Mouse (Mus musculus) liver, embryonic 13.5 days (tissue): Measurements from ENCODE around the gene Nrn1l. TPM values are rescaled to one million over a fixed set of nuclear protein-coding genes. Genes with fewer than 3 reads are reported as not detected.
A peak's percentile ranks its signal among the peaks of the same experiment; 100 is the strongest.

ENCODE experiments used
- ATAC-seq: fragments of 200-750 bp; cut with Nextera tagmentation; 2 replicates; pipeline ENCODE4 v1.8.0; 2017; ENCODE audit warnings: low read depth, mild to moderate bottlenecking, moderate number of reproducible peaks, moderate library complexity
- DNase-seq: peaks from one replicate; pipeline ENCODE4 v3.0.0; 2022
- H3K27ac ChIP-seq: fragments of 300-500 bp; sonication (generic); 2 replicates; pipeline ENCODE4 v1.5.1; 2015; ENCODE audit warnings: moderate library complexity, mild to moderate bottlenecking, inconsistent platforms
- H3K27me3 ChIP-seq: fragments of 300-500 bp; sonication (generic); 2 replicates; pipeline ENCODE4 v1.6.1; 2015; ENCODE audit warnings: mild to moderate bottlenecking, inconsistent platforms
- H3K36me3 ChIP-seq: fragments of 300-500 bp; sonication (generic); 2 replicates; pipeline ENCODE4 v1.6.1; 2015; ENCODE audit warnings: mild to moderate bottlenecking, inconsistent platforms
- H3K4me1 ChIP-seq: fragments of 300-500 bp; sonication (generic); replicated peaks from 2 replicates; pipeline ENCODE4 v1.6.1; 2015; ENCODE audit warnings: inconsistent platforms
- H3K4me2 ChIP-seq: fragments of 300-500 bp; sonication (generic); 2 replicates; pipeline ENCODE4 v1.6.1; 2015; ENCODE audit warnings: inconsistent platforms, mild to moderate bottlenecking, moderate library complexity
- H3K4me3 ChIP-seq: fragments of 300-500 bp; sonication (generic); replicated peaks from 2 replicates; pipeline ENCODE4 v1.5.1; 2015; ENCODE audit warnings: mild to moderate bottlenecking, inconsistent platforms
- H3K9ac ChIP-seq: fragments of 300-500 bp; sonication (generic); 2 replicates; pipeline ENCODE4 v1.6.1; 2015; ENCODE audit warnings: mild to moderate bottlenecking, inconsistent platforms
- H3K9me3 ChIP-seq: fragments of 300-500 bp; sonication (generic); replicated peaks from 2 replicates; pipeline ENCODE4 v1.6.1; 2016; ENCODE audit warnings: inconsistent platforms
- WGBS: fragments of 180-500 bp; shearing (Covaris S2); methylation state at CpG from one replicate; pipeline ENCODE4 v1.1.7; 2015; ENCODE audit not compliant: insufficient replicate concordance; 5-methylcytosine and 5-hydroxymethylcytosine counted together
- polyA plus RNA-seq: library from polyadenylated mRNA; unstranded; fragments of >200 nt; fragmentation: Nextera tagmentation; extraction: Ambion mirVana; gene quantifications from 2 replicates; pipeline ENCODE4 v1.2.1, GENCODE M21; 2015

Gene Nrn1l
- polyA plus RNA-seq, 1 experiment from 2014 or later = not detected

DNA sequence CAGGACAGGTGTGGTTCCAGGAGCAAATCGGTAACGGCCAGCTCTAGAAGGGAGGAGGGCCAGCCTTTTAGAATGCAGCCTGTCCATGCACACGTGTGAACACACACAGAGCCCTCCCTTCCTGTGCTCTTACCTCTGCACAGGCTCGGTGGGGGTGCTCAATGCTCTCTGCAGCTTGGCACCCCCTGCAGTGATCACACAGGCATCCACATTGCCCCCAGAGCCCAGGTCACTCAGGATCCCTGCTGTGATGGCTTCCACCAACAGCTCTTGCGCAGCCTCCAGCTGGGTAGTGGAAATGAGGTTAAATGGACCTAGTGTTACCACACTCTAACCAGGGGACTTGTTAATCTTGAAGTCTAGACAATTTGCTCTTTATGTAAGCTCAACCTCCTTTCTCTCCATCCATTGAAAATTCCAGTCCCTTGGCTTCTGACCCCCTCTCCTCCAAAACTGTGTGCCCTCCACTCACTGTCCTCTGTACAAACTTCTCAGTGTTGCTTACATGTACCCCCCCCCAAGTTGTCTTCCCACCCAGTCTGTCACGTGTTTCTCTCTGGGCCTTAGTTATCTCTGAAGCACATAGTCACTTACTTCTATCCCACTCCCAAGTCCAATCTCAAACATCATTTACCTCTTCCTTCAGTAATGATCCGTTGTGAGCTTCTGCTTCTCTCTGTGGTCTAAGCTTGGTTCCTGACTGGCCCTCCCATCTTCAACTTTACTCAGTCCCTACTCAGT, 42.7 kb downstream of the Nrn1l start:
- H3K4me2 ChIP-seq = peak overlapping the region; percentile 94
- DNase-seq = no peak
- peak overlapping the region; percentile 80 for H3K4me3 ChIP-seq
- H3K27me3 ChIP-seq = no peaks in the 10 kb centered on the region
- peak overlapping the region; percentile 85 for H3K9ac ChIP-seq
- no peaks in the 10 kb centered on the region for H3K9me3 ChIP-seq
- H3K36me3 ChIP-seq = peaks cover 18% of the 10 kb centered on the region
- H3K4me1 ChIP-seq = peaks cover 40% of the 10 kb centered on the region
- 17% methylated on average over 7 of the region's 7 CpGs for WGBS
- H3K27ac ChIP-seq = peak overlapping the region; percentile 78
- ATAC-seq = no peak

DNA sequence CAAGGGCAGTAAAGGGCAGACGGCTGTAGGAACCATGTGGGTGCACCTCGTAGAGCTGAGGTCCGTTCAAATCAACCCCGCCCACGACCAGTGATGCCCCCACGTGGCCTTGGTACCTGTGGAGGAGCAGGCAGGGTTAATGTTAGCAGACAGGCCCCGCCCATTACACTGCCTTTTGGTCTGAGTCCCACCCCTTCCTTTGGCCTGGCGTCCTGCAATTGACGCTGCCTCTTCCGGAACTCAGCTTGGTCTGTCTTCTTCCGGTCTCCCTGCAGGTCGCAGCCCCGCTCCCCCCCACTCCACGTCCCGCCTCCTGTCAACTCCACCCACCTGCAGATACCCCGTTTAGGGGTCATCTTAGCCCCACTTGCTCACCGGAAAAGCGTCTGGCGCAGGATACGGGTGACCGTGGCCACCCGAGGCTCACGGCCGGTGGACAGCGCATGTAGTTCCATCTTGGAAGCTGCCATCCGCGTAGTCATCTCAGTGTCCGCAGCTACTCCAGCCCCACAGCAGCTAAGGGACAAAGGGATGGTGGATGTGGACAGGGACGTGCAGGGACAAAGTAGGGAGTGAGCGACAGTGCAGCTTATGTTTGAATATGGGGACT, 43.6 kb downstream of the Nrn1l start:
- peak overlapping the region; percentile 85 for H3K27ac ChIP-seq
- no peaks in the 10 kb centered on the region for H3K9me3 ChIP-seq
- H3K9ac ChIP-seq = peak overlapping the region; percentile 85
- DNase-seq (peak; percentile 84), ATAC-seq (peak; percentile 80)
- H3K36me3 ChIP-seq = peaks cover 27% of the 10 kb centered on the region
- 0% methylated on average over 30 of the region's 30 CpGs for WGBS
- peaks cover 40% of the 10 kb centered on the region for H3K4me1 ChIP-seq
- peak overlapping the region; percentile 80 for H3K4me3 ChIP-seq
- H3K4me2 ChIP-seq = peak overlapping the region; percentile 94
- H3K27me3 ChIP-seq = no peaks in the 10 kb centered on the region

DNA sequence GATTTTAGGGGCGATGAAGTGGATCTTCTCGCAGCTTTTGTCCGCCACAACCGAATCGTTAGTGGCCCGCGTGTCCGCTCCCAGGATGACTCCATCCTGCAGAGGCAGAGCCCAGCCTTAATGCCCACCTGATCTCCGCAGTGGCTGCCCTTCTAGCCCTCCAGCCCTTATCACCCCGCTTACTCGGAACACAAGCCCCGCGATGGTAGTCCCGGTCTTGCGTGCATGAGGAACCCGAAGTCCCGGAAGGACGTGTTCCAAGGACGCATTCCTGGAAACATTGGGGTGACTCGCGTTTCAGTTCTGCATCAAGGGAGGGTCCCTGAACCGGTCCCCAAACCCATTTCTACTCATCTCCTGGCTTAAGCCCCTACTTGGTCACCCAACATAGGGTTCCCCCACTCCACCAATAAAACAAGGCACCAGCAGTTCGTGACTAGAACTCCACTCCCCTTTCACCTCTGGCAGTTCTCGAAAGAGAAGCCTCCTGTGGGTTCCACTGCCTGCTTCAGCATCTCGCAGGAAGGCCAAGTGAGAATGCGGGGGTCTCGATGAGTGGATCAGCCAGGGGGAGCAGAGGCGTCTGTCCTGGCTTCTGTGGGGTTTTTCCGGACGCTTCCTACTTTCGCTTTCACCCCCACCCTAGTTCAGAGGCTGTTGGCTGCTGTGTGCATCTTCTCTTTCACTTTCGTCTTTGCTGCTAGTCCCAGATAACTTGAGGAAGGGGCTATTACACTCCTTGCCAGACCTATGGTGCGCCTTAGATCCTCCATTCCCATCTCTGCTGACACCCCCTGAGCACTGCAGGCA, 44.3 kb downstream of the Nrn1l start:
- DNase-seq (peak; percentile 29), ATAC-seq (peak; percentile 24)
- H3K27me3 ChIP-seq = no peaks in the 10 kb centered on the region
- H3K4me1 ChIP-seq = peaks cover 40% of the 10 kb centered on the region
- peak overlapping the region; percentile 80 for H3K4me3 ChIP-seq
- H3K27ac ChIP-seq = peak overlapping the region; percentile 85
- peak overlapping the region; percentile 94 for H3K4me2 ChIP-seq
- WGBS = under 1% methylated on average over 33 of the region's 33 CpGs
- H3K36me3 ChIP-seq = peaks cover 29% of the 10 kb centered on the region
- H3K9me3 ChIP-seq = no peaks in the 10 kb centered on the region
- peak overlapping the region; percentile 85 for H3K9ac ChIP-seq

DNA sequence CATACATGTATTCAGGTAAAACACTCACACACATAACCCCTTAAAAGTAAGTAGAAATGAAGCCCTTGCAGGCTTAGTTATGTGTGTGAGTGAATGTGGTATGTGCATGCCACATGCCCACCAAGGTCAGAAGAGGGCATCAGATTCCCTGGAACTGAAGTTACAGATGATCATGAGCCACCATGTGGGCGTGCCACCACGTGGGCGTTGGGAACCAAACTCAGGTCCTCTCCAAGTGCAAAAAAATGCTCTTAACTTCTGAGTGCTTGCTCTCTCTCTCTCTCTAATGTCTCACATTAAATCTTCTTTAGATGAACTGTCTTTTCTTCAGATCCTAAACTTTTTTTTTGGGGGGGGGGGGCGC, 44.9 kb downstream of the Nrn1l start, which contains the start of gene Psmb10:
Psmb10 (minus strand) TSS at position 139 of the 364 bp plus-strand sequence.
- Histone ChIP-seq H3K4me3 (peak within 1 kb of the TSS; percentile 80), H3K27me3 (no peaks in the 10 kb centered on the region), H3K9ac (peak within 1 kb of the TSS; percentile 85), H3K36me3 (peaks cover 34% of the 10 kb centered on the region), H3K4me2 (peak within 1 kb of the TSS; percentile 94), H3K9me3 (no peaks in the 10 kb centered on the region), H3K27ac (peak within 1 kb of the TSS; percentile 85), H3K4me1 (peaks cover 43% of the 10 kb centered on the region)
- DNase-seq = peak; percentile 32
- 4% methylated on average over 4 of the region's 4 CpGs for WGBS
- ATAC-seq = no peak

DNA sequence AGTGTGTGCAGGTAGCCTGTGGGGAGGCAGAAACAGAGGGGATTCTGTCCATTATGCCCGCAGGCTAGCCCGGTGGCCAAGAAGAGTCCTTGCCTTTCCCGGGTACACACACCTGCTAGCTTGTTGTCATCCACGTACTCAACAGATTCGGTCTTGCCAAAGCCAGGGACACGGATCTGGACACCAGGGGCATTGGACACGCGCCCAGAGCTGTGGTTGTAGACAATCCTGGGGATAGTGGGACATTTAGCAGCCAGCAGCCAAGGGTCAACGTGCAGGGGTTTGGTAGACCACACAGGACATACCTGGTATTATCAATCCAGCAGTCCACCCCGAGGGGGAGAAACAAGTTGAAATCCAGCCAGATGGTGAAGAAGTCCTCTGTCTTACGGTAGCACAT, 48.7 kb downstream of the Nrn1l start:
- peak overlapping the region; percentile 45 for H3K4me3 ChIP-seq
- ATAC-seq = no peak
- peak overlapping the region; percentile 53 for H3K4me2 ChIP-seq
- peak overlapping the region; percentile 71 for H3K27ac ChIP-seq
- peaks cover 27% of the 10 kb centered on the region for H3K4me1 ChIP-seq
- no peaks in the 10 kb centered on the region for H3K27me3 ChIP-seq
- H3K9me3 ChIP-seq = no peaks in the 10 kb centered on the region
- peak overlapping the region; percentile 43 for H3K9ac ChIP-seq
- peaks cover 66% of the 10 kb centered on the region for H3K36me3 ChIP-seq
- WGBS = 83% methylated on average over 11 of the region's 11 CpGs
- DNase-seq = no peak

DNA sequence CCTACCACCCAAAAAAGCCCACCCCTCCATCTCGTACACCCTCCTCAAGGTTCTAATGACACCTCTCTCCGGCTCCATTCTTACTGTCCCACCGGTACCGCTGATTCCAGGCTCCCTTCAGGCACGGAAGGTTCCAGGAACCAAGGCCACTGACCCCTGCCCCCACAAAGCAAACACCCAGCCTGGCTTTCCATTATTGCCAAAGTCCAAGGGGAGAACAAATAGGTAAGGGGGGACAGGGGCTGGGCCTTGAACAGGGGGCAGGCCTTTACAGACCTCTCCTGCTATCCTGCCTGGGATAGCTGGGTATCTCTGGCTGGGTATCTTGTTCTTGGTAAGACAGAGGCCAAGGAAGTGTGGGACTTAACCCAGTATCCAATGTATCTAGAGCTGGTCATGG, 49.2 kb downstream of the Nrn1l start:
- 74% methylated on average over 5 of the region's 5 CpGs for WGBS
- ATAC-seq = peak; percentile 32
- H3K27ac ChIP-seq = peak overlapping the region; percentile 73
- H3K4me3 ChIP-seq = peak overlapping the region; percentile 45
- peaks cover 27% of the 10 kb centered on the region for H3K4me1 ChIP-seq
- DNase-seq = no peak
- H3K4me2 ChIP-seq = peak overlapping the region; percentile 53
- H3K9ac ChIP-seq = peak overlapping the region; percentile 43; the same call in 1 of the 2 replicates
- no peaks in the 10 kb centered on the region for H3K9me3 ChIP-seq
- peaks cover 71% of the 10 kb centered on the region for H3K36me3 ChIP-seq
- H3K27me3 ChIP-seq = no peaks in the 10 kb centered on the region

DNA sequence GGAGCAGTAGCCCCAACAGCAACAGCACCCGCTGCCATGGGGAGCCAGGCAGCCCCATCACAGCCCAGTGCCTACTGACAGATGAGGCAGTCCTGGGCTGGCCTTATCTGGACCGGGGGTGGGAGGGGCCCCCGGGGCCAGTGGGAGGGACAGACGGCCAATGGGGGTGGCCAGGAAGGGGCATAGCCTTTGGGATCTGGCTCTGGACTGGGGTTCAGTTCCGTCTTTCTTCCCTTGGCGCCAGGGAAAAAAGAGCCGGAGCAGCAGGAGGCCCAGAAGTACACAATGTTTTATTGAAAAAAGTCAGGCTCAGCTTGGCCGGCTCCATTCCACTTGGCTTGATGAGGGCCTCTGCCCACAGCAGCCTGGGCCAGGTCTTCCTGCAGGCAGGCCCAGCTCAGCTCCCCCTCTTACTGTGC, 50.0 kb downstream of the Nrn1l start, which contains the start of gene Lcat:
Lcat (minus strand) TSS at position 62 of the 419 bp plus-strand sequence.
- Histone ChIP-seq H3K4me2 (peak within 1 kb of the TSS; percentile 53), H3K9ac (peak within 1 kb of the TSS; percentile 43; the same call in 1 of the 2 replicates), H3K36me3 (peaks cover 79% of the 10 kb centered on the region), H3K4me3 (peak within 1 kb of the TSS; percentile 45), H3K27me3 (no peaks in the 10 kb centered on the region), H3K4me1 (peaks cover 19% of the 10 kb centered on the region), H3K9me3 (no peaks in the 10 kb centered on the region), H3K27ac (peak within 1 kb of the TSS; percentile 73)
- peak; percentile 68 for ATAC-seq
- 58% methylated on average over 8 of the region's 8 CpGs for WGBS
- no peak for DNase-seq

Other genes with a start within 250 kb of the Nrn1l start
- gene Carmil2, start 207.3 kb upstream of the Nrn1l start, polyA plus RNA-seq = 0.29 and 0.32 TPM in 2 replicates
- gene Acd, start 192.5 kb upstream of the Nrn1l start, polyA plus RNA-seq = 24.4 and 26.8 TPM in 2 replicates
- 8.5 and 8.6 TPM in 2 replicates for gene Pard6a, start 192.4 kb upstream of the Nrn1l start, polyA plus RNA-seq
- not detected in 2 replicates for gene 4933405L10Rik, start 185.9 kb upstream of the Nrn1l start, polyA plus RNA-seq
- gene Enkd1, start 185.4 kb upstream of the Nrn1l start, polyA plus RNA-seq = 8.6 and 8.8 TPM in 2 replicates
- 2.6 and 3.1 TPM in 2 replicates for gene Gfod2, start 134.9 kb upstream of the Nrn1l start, polyA plus RNA-seq
- gene Ranbp10, start 66.2 kb upstream of the Nrn1l start, polyA plus RNA-seq = 36.1 and 36.2 TPM in 2 replicates
- 0.06 and 0.08 TPM in 2 replicates for gene Tsnaxip1, start 65.8 kb upstream of the Nrn1l start, polyA plus RNA-seq
- 21.5 and 22.3 TPM in 2 replicates for gene Cenpt, start 40.3 kb upstream of the Nrn1l start, polyA plus RNA-seq
- gene Thap11, start 38.4 kb upstream of the Nrn1l start, polyA plus RNA-seq = 38.2 and 40.7 TPM in 2 replicates
- gene Nutf2, start 33.0 kb upstream of the Nrn1l start, polyA plus RNA-seq = 152 and 192 TPM in 2 replicates
- gene Edc4, start 12.7 kb upstream of the Nrn1l start, polyA plus RNA-seq = 17.3 and 18.5 TPM in 2 replicates
- 9.6 and 10.0 TPM in 2 replicates for gene Pskh1, start 6.9 kb downstream of the Nrn1l start, polyA plus RNA-seq
- 0.35 and 0.60 TPM in 2 replicates for gene Ctrl, start 40.3 kb downstream of the Nrn1l start, polyA plus RNA-seq
- gene Psmb10, start 44.9 kb downstream of the Nrn1l start, polyA plus RNA-seq = 68.9 and 81.6 TPM in 2 replicates
- gene Lcat, start 49.8 kb downstream of the Nrn1l start, polyA plus RNA-seq = 31.2 and 33.1 TPM in 2 replicates
- 12.6 and 13.1 TPM in 2 replicates for gene Slc12a4, start 72.5 kb downstream of the Nrn1l start, polyA plus RNA-seq
- not detected in 2 replicates for gene Dpep3, start 85.9 kb downstream of the Nrn1l start, polyA plus RNA-seq
- 13.3 and 14.4 TPM in 2 replicates for gene Dus2, start 97.8 kb downstream of the Nrn1l start, polyA plus RNA-seq
- not detected in 2 replicates for gene Dpep2nb, start 112.4 kb downstream of the Nrn1l start, polyA plus RNA-seq
- gene Ddx28, start 118.3 kb downstream of the Nrn1l start, polyA plus RNA-seq = 12.9 and 13.2 TPM in 2 replicates
- 3.3 and 3.8 TPM in 2 replicates for gene Nfatc3, start 165.3 kb downstream of the Nrn1l start, polyA plus RNA-seq
- gene Esrp2, start 243.4 kb downstream of the Nrn1l start, polyA plus RNA-seq = 6.2 and 7.7 TPM in 2 replicates